Mouse (Mus musculus): ENCODE measurements around the gene Ppp2ca. TPM values are rescaled to one million over a fixed set of nuclear protein-coding genes. Genes with fewer than 3 reads are reported as not detected.
A peak's percentile ranks its signal among the peaks of the same experiment; 100 is the strongest.

Gene Ppp2ca
- polyA plus RNA-seq (2012; ENCODE audit: insufficient read depth, insufficient read length, low replicate concordance, missing spikeins): 56.9 and 143 TPM in 2 replicates

- under 1% methylated on average over 53 of the region's 53 CpGs for WGBS
- TF ChIP-seq POLR2A (IDR thresholded peaks at IDR 0.05; ENCODE audit: insufficient read depth, low read depth, low read length) (peak; percentile 84), CTCF (IDR thresholded peaks at IDR 0.05; ENCODE audit: insufficient read depth, low read depth, low read length) (0 out of 2 replicates have a peak, but pooled peaks have one; percentile 15)
- H3K4me3 ChIP-seq (ENCODE audit: insufficient read depth, low read depth, low read length): peak within 1 kb of the TSS; percentile 89
- H3K4me1 ChIP-seq (ENCODE audit: control insufficient read depth, insufficient read depth, low read length): peaks cover 7% of the 10 kb centered on the region
- H3K27ac ChIP-seq (ENCODE audit: insufficient read depth, low read depth, low read length): peak within 1 kb of the TSS; percentile 96
These were observed at the start of gene Ppp2ca for GRCm38 (mm10) chr11:52098398-52098946. TSS of gene Ppp2ca (plus strand) at chr11:52098681.

GRCm38 (mm10) chr11:52053371-52053770 is 45.1 kb upstream of the Ppp2ca start:
- Histone ChIP-seq H3K4me1 (ENCODE audit: control insufficient read depth, insufficient read depth, low read length) (no peaks in the 10 kb centered on the region), H3K27ac (ENCODE audit: insufficient read depth, low read depth, low read length) (no peak overlapping the region), H3K4me3 (ENCODE audit: insufficient read depth, low read depth, low read length) (no peak overlapping the region)
- WGBS: 86% methylated on average over 6 of the region's 6 CpGs
- TF ChIP-seq POLR2A (IDR thresholded peaks at IDR 0.05; ENCODE audit: insufficient read depth, low read depth, low read length) (no peak), CTCF (IDR thresholded peaks at IDR 0.05; ENCODE audit: insufficient read depth, low read depth, low read length) (no peak)

- H3K4me3 ChIP-seq (ENCODE audit: insufficient read depth, low read depth, low read length): no peak overlapping the region
- no peaks in the 10 kb centered on the region for H3K4me1 ChIP-seq (ENCODE audit: control insufficient read depth, insufficient read depth, low read length)
- no peak overlapping the region for H3K27ac ChIP-seq (ENCODE audit: insufficient read depth, low read depth, low read length)
- WGBS: 73% methylated on average over 3 of the region's 3 CpGs
- TF ChIP-seq POLR2A (IDR thresholded peaks at IDR 0.05; ENCODE audit: insufficient read depth, low read depth, low read length) (no peak), CTCF (IDR thresholded peaks at IDR 0.05; ENCODE audit: insufficient read depth, low read depth, low read length) (no peak)
These were observed 43.8 kb upstream of the Ppp2ca start for GRCm38 (mm10) chr11:52054728-52055127.

- no peaks in the 10 kb centered on the region for H3K4me1 ChIP-seq (ENCODE audit: control insufficient read depth, insufficient read depth, low read length)
- no peak for TF ChIP-seq CTCF (IDR thresholded peaks at IDR 0.05; ENCODE audit: insufficient read depth, low read depth, low read length)
- TF ChIP-seq POLR2A (IDR thresholded peaks at IDR 0.05; ENCODE audit: insufficient read depth, low read depth, low read length): no peak
- H3K27ac ChIP-seq (ENCODE audit: insufficient read depth, low read depth, low read length): no peak overlapping the region
- H3K4me3 ChIP-seq (ENCODE audit: insufficient read depth, low read depth, low read length): no peak overlapping the region
- WGBS: 80% methylated on average over 5 of the region's 5 CpGs
These were observed 42.3 kb upstream of the Ppp2ca start for GRCm38 (mm10) chr11:52056198-52056597.

GRCm38 (mm10) chr11:52059001-52059400 is 39.5 kb upstream of the Ppp2ca start:
- 74% methylated on average over 5 of the region's 5 CpGs for WGBS
- no peak overlapping the region for H3K27ac ChIP-seq (ENCODE audit: insufficient read depth, low read depth, low read length)
- H3K4me1 ChIP-seq (ENCODE audit: control insufficient read depth, insufficient read depth, low read length): no peaks in the 10 kb centered on the region
- TF ChIP-seq CTCF (IDR thresholded peaks at IDR 0.05; ENCODE audit: insufficient read depth, low read depth, low read length): no peak
- TF ChIP-seq POLR2A (IDR thresholded peaks at IDR 0.05; ENCODE audit: insufficient read depth, low read depth, low read length): no peak
- no peak overlapping the region for H3K4me3 ChIP-seq (ENCODE audit: insufficient read depth, low read depth, low read length)

GRCm38 (mm10) chr11:52060315-52060714 is 38.2 kb upstream of the Ppp2ca start:
- TF ChIP-seq CTCF (IDR thresholded peaks at IDR 0.05; ENCODE audit: insufficient read depth, low read depth, low read length) (no peak), POLR2A (IDR thresholded peaks at IDR 0.05; ENCODE audit: insufficient read depth, low read depth, low read length) (no peak)
- no peak overlapping the region for H3K27ac ChIP-seq (ENCODE audit: insufficient read depth, low read depth, low read length)
- no peak overlapping the region for H3K4me3 ChIP-seq (ENCODE audit: insufficient read depth, low read depth, low read length)
- WGBS: 96% methylated on average over 4 of the region's 4 CpGs
- no peaks in the 10 kb centered on the region for H3K4me1 ChIP-seq (ENCODE audit: control insufficient read depth, insufficient read depth, low read length)

- 96% methylated on average over 5 of the region's 5 CpGs for WGBS
- no peak overlapping the region for H3K4me3 ChIP-seq (ENCODE audit: insufficient read depth, low read depth, low read length)
- TF ChIP-seq CTCF (IDR thresholded peaks at IDR 0.05; ENCODE audit: insufficient read depth, low read depth, low read length): no peak
- TF ChIP-seq POLR2A (IDR thresholded peaks at IDR 0.05; ENCODE audit: insufficient read depth, low read depth, low read length): no peak
- H3K4me1 ChIP-seq (ENCODE audit: control insufficient read depth, insufficient read depth, low read length): no peaks in the 10 kb centered on the region
- no peak overlapping the region for H3K27ac ChIP-seq (ENCODE audit: insufficient read depth, low read depth, low read length)
These were observed 36.1 kb upstream of the Ppp2ca start for GRCm38 (mm10) chr11:52062406-52062805.

- Histone ChIP-seq H3K4me3 (ENCODE audit: insufficient read depth, low read depth, low read length) (no peak overlapping the region), H3K4me1 (ENCODE audit: control insufficient read depth, insufficient read depth, low read length) (no peaks in the 10 kb centered on the region), H3K27ac (ENCODE audit: insufficient read depth, low read depth, low read length) (no peak overlapping the region)
- WGBS: 43% methylated on average over 3 of the region's 3 CpGs
- no peak for TF ChIP-seq POLR2A (IDR thresholded peaks at IDR 0.05; ENCODE audit: insufficient read depth, low read depth, low read length)
- TF ChIP-seq CTCF (IDR thresholded peaks at IDR 0.05; ENCODE audit: insufficient read depth, low read depth, low read length): no peak
These were observed 34.1 kb upstream of the Ppp2ca start for GRCm38 (mm10) chr11:52064398-52064797.

- Histone ChIP-seq H3K27ac (ENCODE audit: insufficient read depth, low read depth, low read length) (no peak overlapping the region), H3K4me1 (ENCODE audit: control insufficient read depth, insufficient read depth, low read length) (no peaks in the 10 kb centered on the region), H3K4me3 (ENCODE audit: insufficient read depth, low read depth, low read length) (no peak overlapping the region)
- TF ChIP-seq CTCF (IDR thresholded peaks at IDR 0.05; ENCODE audit: insufficient read depth, low read depth, low read length): no peak
- no peak for TF ChIP-seq POLR2A (IDR thresholded peaks at IDR 0.05; ENCODE audit: insufficient read depth, low read depth, low read length)
- WGBS: 29% methylated on average over 5 of the region's 5 CpGs
These were observed 32.6 kb upstream of the Ppp2ca start for GRCm38 (mm10) chr11:52065841-52066240.

Measured in olfactory bulb, adult 2 months (tissue).